Mouse (Mus musculus) liver, postnatal 0 days (tissue): ENCODE data around the gene Sh3d19.

Source experiments
- CTCF ChIP-seq: sonication (generic); IDR thresholded peaks from 2 replicates; pipeline ENCODE4 v1.5.1; 2016; ENCODE audit warnings: antibody characterized with exemption, low read depth
- EP300 ChIP-seq: IDR thresholded peaks from 2 replicates; pipeline ENCODE4 v1.6.1; 2016; ENCODE audit warnings: antibody characterized with exemption, low read depth, mild to moderate bottlenecking

DNA sequence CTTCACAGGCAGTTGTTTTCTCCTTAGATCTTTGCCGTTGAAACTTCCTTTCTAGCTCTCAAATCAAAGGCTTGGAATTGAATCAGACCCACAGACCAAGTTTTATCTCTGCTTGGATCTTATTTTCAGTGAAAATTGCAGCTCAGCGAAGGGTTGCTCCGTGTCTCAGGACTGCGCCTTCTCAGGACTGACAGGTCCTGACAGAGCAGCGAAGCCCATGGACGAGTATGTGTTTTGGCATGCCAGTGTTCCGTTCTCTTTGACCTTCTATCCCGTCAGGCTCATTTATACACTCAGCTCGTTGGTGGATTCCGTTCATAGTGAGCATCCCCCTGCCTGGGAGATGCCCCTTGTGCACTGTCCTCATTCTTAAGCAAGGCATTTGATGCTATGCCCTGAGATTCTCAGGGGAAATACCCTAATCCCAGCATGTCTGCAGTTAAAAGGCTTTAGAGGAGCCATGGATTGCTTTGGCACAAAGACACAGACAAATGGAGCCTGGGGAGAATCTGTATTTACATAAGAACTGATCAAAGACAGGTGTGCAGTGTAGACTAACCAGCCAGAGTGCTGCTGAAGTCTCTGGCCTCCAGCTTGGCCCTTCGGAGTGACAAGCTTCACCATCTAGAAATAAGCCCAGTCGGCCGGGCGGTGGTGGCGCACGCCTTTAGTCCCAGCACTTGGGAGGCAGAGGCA lies 148.5 kb downstream of the Sh3d19 start:
- no peak for TF ChIP-seq CTCF
- no peak for TF ChIP-seq EP300
